Mouse (Mus musculus) myocyte (in vitro differentiated cells): ENCODE data around the gene Msln. TPM values are rescaled to one million over a fixed set of nuclear protein-coding genes. Genes with fewer than 3 reads are reported as not detected.

Experiments used
- H3K27me3 ChIP-seq: one replicate; pipeline ENCODE4 v1.6.1; 2011; ENCODE audit not compliant: control insufficient read depth, insufficient read depth, insufficient read length
- H3K36me3 ChIP-seq: one replicate; pipeline ENCODE4 v1.6.1; 2011; ENCODE audit not compliant: control insufficient read depth, insufficient read depth
- H3K4me2 ChIP-seq: one replicate; pipeline ENCODE4 v1.6.1; 2011; ENCODE audit warnings: low read depth, control low read depth
- H3K4me3 ChIP-seq: one replicate; pipeline ENCODE4 v1.5.1; 2011; ENCODE audit warnings: mild to moderate bottlenecking, control low read depth, moderate library complexity
- H3K79me2 ChIP-seq: one replicate; pipeline ENCODE4 v1.6.1; 2011; ENCODE audit not compliant: control insufficient read depth, insufficient read depth
- H3ac ChIP-seq: one replicate; pipeline ENCODE4 v1.6.1; 2011; ENCODE audit not compliant: control insufficient read depth, insufficient read length
- CEBPB ChIP-seq: IDR thresholded peaks from 2 replicates; pipeline ENCODE4 v1.6.1; 2011; ENCODE audit warnings: mild to moderate bottlenecking, moderate library complexity; ENCODE audit not compliant: poor library complexity, insufficient read depth, severe bottlenecking
- E2F4 ChIP-seq: IDR thresholded peaks from one replicate; pipeline ENCODE4 v1.6.1; 2011; ENCODE audit warnings: mild to moderate bottlenecking, control low read depth, moderate library complexity; ENCODE audit not compliant: insufficient read depth
- MAX ChIP-seq: IDR thresholded peaks from one replicate; pipeline ENCODE4 v1.6.1; 2011; ENCODE audit warnings: low read depth, mild to moderate bottlenecking, control low read depth
- MYOD1 ChIP-seq, 3 experiments: IDR thresholded peaks; one replicate each; pipeline ENCODE4 v1.6.1; 2011; ENCODE audit warnings: control low read depth in 2 of 3, low read depth in 2 of 3, mild to moderate bottlenecking in 2 of 3, moderate library complexity in 1 of 3; ENCODE audit not compliant: insufficient read length in 2 of 3, control insufficient read depth in 1 of 3
- MYOG ChIP-seq, 3 experiments: IDR thresholded peaks; one replicate each; pipeline ENCODE4 v1.6.1; 2011; ENCODE audit warnings: control low read depth in 2 of 3, low read depth in 2 of 3, mild to moderate bottlenecking in 2 of 3; ENCODE audit not compliant: insufficient read length in 2 of 3, control insufficient read depth in 1 of 3, insufficient read depth in 1 of 3
- POLR2A ChIP-seq: IDR thresholded peaks from one replicate; pipeline ENCODE4 v1.6.1; 2011; ENCODE audit warnings: low read depth, mild to moderate bottlenecking, control low read depth, moderate library complexity; ENCODE audit not compliant: insufficient read length
- POLR2AphosphoS2 ChIP-seq: IDR thresholded peaks from one replicate; pipeline ENCODE4 v1.6.1; 2011; ENCODE audit warnings: low read depth, control low read depth; ENCODE audit not compliant: insufficient read length
- REST ChIP-seq: IDR thresholded peaks from one replicate; pipeline ENCODE4 v1.6.1; 2011; ENCODE audit warnings: mild to moderate bottlenecking, control low read depth, moderate library complexity; ENCODE audit not compliant: insufficient read depth, insufficient read length
- SRF ChIP-seq: IDR thresholded peaks from one replicate; pipeline ENCODE4 v1.6.1; 2011; ENCODE audit warnings: low read depth; ENCODE audit not compliant: control insufficient read depth, insufficient read length
- TCF12 ChIP-seq: IDR thresholded peaks from one replicate; pipeline ENCODE4 v1.6.1; 2011; ENCODE audit warnings: mild to moderate bottlenecking, control low read depth; ENCODE audit not compliant: poor library complexity, insufficient read depth, severe bottlenecking
- TCF3 ChIP-seq: IDR thresholded peaks from one replicate; pipeline ENCODE4 v1.6.1; 2011; ENCODE audit warnings: low read depth, control low read depth; ENCODE audit not compliant: insufficient read length
- USF1 ChIP-seq: IDR thresholded peaks from one replicate; pipeline ENCODE4 v1.6.1; 2011; ENCODE audit warnings: low read depth, mild to moderate bottlenecking, control low read depth, moderate library complexity
- polyA plus RNA-seq: library from polyadenylated mRNA; unstranded; fragments of >200 nt; fragmentation: generic; extraction: Trizol; gene quantifications from one replicate; pipeline ENCODE4 v1.2.1, GENCODE M21; 2012; ENCODE audit warnings: missing spikeins

Gene Msln
- polyA plus RNA-seq, 1 experiment = 91.8 TPM

DNA sequence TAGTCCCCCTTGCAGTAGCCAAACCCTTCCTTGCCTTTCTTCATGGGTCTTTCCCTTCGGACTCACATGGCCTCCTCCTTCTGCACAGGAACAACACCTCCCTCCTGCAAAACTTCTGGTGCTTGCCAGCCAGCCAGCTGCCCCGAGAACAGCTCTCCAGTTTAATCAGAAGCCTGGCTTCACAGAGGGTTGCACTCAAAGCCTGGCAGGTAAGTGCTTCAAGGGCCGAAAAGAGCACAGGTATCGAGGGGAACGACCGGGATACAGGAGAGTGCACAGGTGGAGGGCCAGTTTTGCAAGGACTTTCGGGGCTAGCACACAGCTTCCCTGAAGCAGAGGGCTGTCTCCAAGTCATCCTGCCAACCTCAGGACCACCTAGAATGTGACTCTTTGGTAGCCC is 15.3 kb downstream of the Msln start:
- no peaks in the 10 kb centered on the region for H3K36me3 ChIP-seq
- H3K4me2 ChIP-seq = no peak overlapping the region
- H3K27me3 ChIP-seq = peaks cover 24% of the 10 kb centered on the region
- TF ChIP-seq E2F4 (no peak), CEBPB (no peak), TCF3 (no peak), TCF12 (no peak), SRF (no peak), MYOG (IDR thresholded peaks at IDR 0.05; ENCODE audit: control insufficient read depth in 1 of 3, insufficient read depth in 1 of 3, insufficient read length in 2 of 3, low read depth in 2 of 3) (no peak), MAX (no peak), POLR2AphosphoS2 (no peak)
- no peaks in the 10 kb centered on the region for H3K79me2 ChIP-seq
- no peak overlapping the region for H3ac ChIP-seq
- H3K4me3 ChIP-seq = no peak overlapping the region

DNA sequence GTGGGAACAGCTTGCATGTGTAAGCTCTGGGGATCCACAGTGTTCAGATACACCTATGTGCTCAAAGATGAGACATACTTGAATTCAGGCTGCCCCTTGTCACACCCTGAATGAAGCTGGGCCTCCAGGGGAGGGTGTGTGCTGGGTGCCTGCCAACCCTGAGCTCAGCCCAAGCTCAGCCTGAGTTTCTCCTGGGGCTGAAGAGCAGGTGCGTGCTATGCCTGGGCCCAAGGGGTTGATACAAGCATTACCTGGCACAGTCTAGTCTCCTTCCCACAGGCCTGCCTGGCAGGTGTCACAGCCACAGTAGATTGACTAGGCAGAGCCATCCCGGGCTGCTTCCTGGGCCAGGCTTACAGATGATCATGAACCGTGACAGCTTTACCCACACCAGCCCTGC is 18.4 kb downstream of the Msln start, which contains the start of gene Mslnl:
Gene Mslnl (plus strand): TSS at position 298 of the 400 bp plus-strand sequence.
- TF ChIP-seq POLR2A (no peak), POLR2AphosphoS2 (no peak), MYOD1 (IDR thresholded peaks at IDR 0.05; ENCODE audit: control insufficient read depth in 1 of 3, insufficient read length in 2 of 3, low read depth in 2 of 3) (no peak), MYOG (IDR thresholded peaks at IDR 0.05; ENCODE audit: control insufficient read depth in 1 of 3, insufficient read depth in 1 of 3, insufficient read length in 2 of 3, low read depth in 2 of 3) (no peak), MAX (no peak), SRF (no peak), TCF3 (no peak), CEBPB (no peak), E2F4 (no peak)
- Histone ChIP-seq H3K79me2 (no peaks in the 10 kb centered on the region), H3K4me2 (no peak within 1 kb of the TSS), H3K36me3 (no peaks in the 10 kb centered on the region), H3K27me3 (peaks cover 19% of the 10 kb centered on the region), H3ac (no peak within 1 kb of the TSS), H3K4me3 (no peak within 1 kb of the TSS)

DNA sequence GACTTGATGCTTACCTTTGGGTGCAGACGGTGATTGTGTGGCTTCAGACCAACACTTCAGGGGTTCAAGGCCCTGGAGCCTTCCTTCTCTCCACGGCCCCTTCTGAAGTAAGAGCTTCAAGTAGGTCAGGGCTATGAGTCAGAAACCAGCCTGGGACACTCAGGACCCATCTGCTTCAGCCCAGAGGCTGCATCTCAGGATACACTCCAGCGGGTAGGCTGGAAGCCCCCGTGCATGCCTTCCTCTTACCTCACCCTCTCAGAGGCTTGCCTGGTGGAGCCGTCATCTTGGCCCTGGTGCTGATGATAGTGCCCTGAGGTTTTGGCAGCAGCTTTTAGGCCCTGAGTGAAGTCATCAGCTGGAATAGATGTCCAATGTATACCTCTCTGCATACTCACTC is 18.9 kb downstream of the Msln start:
- Histone ChIP-seq H3K4me3 (no peak overlapping the region), H3K79me2 (no peaks in the 10 kb centered on the region), H3ac (no peak overlapping the region), H3K27me3 (peaks cover 19% of the 10 kb centered on the region), H3K36me3 (no peaks in the 10 kb centered on the region), H3K4me2 (no peak overlapping the region)
- TF ChIP-seq POLR2A = no peak
- TF ChIP-seq REST = no peak
- TF ChIP-seq CEBPB = no peak
- no peak for TF ChIP-seq USF1
- TF ChIP-seq TCF3 = no peak
- TF ChIP-seq E2F4 = no peak
- TF ChIP-seq POLR2AphosphoS2 = no peak
- TF ChIP-seq MAX = no peak
- no peak for TF ChIP-seq MYOD1 (IDR thresholded peaks at IDR 0.05; ENCODE audit: control insufficient read depth in 1 of 3, insufficient read length in 2 of 3, low read depth in 2 of 3)
- TF ChIP-seq MYOG (IDR thresholded peaks at IDR 0.05; ENCODE audit: control insufficient read depth in 1 of 3, insufficient read depth in 1 of 3, insufficient read length in 2 of 3, low read depth in 2 of 3) = no peak

DNA sequence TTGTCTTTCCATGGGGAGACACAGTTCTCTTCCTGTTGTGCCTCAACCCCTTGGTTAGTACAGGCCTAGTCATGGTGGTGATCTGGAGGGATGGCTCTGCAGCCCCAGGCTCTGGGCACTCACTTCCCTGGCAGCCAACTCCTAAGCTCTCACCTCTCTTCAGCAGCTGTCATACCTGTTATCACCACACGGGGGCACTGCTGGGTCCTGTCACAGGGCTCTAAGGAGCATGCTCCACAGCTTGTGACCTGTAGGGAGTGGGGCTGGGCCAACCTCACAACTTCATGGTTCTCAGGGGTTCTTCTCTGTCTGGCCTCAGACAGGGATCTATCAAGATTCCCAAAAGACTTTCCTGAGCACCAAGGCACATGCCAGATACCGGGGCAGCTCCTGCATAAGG is 22.1 kb downstream of the Msln start:
- Histone ChIP-seq H3ac (no peak overlapping the region), H3K4me2 (no peak overlapping the region), H3K36me3 (no peaks in the 10 kb centered on the region), H3K79me2 (peaks cover 5% of the 10 kb centered on the region), H3K4me3 (no peak overlapping the region), H3K27me3 (peaks cover 4% of the 10 kb centered on the region)
- TF ChIP-seq USF1 = no peak
- no peak for TF ChIP-seq POLR2AphosphoS2
- no peak for TF ChIP-seq REST
- no peak for TF ChIP-seq TCF12
- TF ChIP-seq MAX = no peak
- TF ChIP-seq CEBPB = no peak
- no peak for TF ChIP-seq SRF
- TF ChIP-seq MYOG (IDR thresholded peaks at IDR 0.05; ENCODE audit: control insufficient read depth in 1 of 3, insufficient read depth in 1 of 3, insufficient read length in 2 of 3, low read depth in 2 of 3) = peak in 1 of 3 experiments; percentile 54
- TF ChIP-seq E2F4 = no peak
- no peak for TF ChIP-seq POLR2A
- peak in 1 of 3 experiments; percentile 35 for TF ChIP-seq MYOD1 (IDR thresholded peaks at IDR 0.05; ENCODE audit: control insufficient read depth in 1 of 3, insufficient read length in 2 of 3, low read depth in 2 of 3)
- TF ChIP-seq TCF3 = no peak

DNA sequence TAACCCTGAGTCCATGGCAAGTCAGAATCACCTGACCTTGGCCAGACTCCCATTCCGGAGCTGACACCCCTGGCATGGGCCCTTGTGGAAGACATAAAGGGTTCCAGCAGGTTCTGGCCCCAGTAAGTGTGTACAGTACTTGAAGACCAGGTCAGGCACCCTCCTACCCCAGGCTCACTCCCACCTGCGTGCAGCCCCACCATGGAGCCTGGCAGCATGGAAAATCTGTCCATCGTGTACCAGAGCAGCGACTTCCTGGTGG is 26.2 kb downstream of the Msln start:
- Histone ChIP-seq H3K4me2 (peak overlapping the region; percentile 80), H3K4me3 (peak overlapping the region; percentile 42), H3K36me3 (no peaks in the 10 kb centered on the region), H3K27me3 (no peaks in the 10 kb centered on the region), H3ac (peak overlapping the region; percentile 4), H3K79me2 (peaks cover 5% of the 10 kb centered on the region)
- TF ChIP-seq E2F4 (no peak), USF1 (no peak), CEBPB (no peak), MYOD1 (IDR thresholded peaks at IDR 0.05; ENCODE audit: control insufficient read depth in 1 of 3, insufficient read length in 2 of 3, low read depth in 2 of 3) (no peak), MYOG (IDR thresholded peaks at IDR 0.05; ENCODE audit: control insufficient read depth in 1 of 3, insufficient read depth in 1 of 3, insufficient read length in 2 of 3, low read depth in 2 of 3) (no peak), MAX (no peak), SRF (no peak), TCF3 (no peak), POLR2AphosphoS2 (no peak), TCF12 (no peak), REST (no peak), POLR2A (no peak)
